Mouse (Mus musculus) erythroblast, adult 5-6 weeks (primary cell): ENCODE results near the gene Olfr16. TPM values are rescaled to one million over a fixed set of nuclear protein-coding genes. Genes with fewer than 3 reads are reported as not detected.

Experiments
- ATAC-seq: replicated peaks from 2 replicates; pipeline ENCODE4 v1.8.0; 2016; ENCODE audit warnings: moderate number of reproducible peaks, mild to moderate bottlenecking, moderate TSS enrichment, inconsistent platforms; ENCODE audit not compliant: poor library complexity, low FRiP score, severe bottlenecking
- total RNA-seq, 2 experiments: library from RNA; stranded (forward) in 1 of 2; stranded (reverse) in 1 of 2; fragments of 150-400 nt in 1 of 2; fragments of 200-764, 138-1000 nt in 1 of 2; gene quantifications; 2 replicates each; pipeline versions ENCODE4 v1.2.3 to v1.2.4; 2015 to 2017; ENCODE audit warnings: low replicate concordance in 2 of 2

Olfr16 gene
- total RNA-seq (2015; ENCODE audit: low replicate concordance) (not detected in 2 replicates), total RNA-seq (2017; ENCODE audit: low replicate concordance) (not detected in 2 replicates)

- no peak for ATAC-seq
Observed at GRCm38 (mm10) chr1:172950160-172950559, at the start of gene Olfr16. TSS of gene Olfr16 (plus strand) at chr1:172950409.

GRCm38 (mm10) chr1:172903313-172903712, 46.9 kb upstream of the Olfr16 start:
- ATAC-seq: no peak

DNA sequence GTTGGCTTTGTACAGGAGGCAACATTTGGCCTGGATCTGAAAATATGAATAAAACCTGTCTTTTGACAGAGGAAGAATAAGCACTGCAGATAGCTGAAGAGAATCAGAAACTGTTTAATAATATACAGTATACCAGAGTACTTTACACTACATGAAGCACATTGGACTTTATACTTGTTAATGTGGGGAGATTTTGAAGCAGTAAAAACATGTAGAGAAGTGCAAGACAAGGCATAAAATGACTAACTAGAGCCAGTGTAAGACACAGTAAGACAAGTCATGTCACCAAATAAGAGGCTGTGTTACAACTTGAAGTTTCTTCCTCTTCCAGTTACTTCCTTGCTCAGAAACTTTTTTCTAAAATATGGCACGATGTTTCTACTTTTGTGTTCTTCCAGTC, 33.1 kb upstream of the Olfr16 start:
- ATAC-seq: no peak

GRCm38 (mm10) chr1:172918450-172918849, 31.8 kb upstream of the Olfr16 start:
- no peak for ATAC-seq

- no peak for ATAC-seq
Observed at GRCm38 (mm10) chr1:172932197-172932596, 18.0 kb upstream of the Olfr16 start.

- no peak for ATAC-seq
Observed at GRCm38 (mm10) chr1:172951171-172951720, 1.0 kb downstream of the Olfr16 start.

- ATAC-seq: no peak
Observed at GRCm38 (mm10) chr1:172955376-172955775, 5.2 kb downstream of the Olfr16 start.

- ATAC-seq: no peak
Observed at GRCm38 (mm10) chr1:172960452-172960851, 10.2 kb downstream of the Olfr16 start.

DNA sequence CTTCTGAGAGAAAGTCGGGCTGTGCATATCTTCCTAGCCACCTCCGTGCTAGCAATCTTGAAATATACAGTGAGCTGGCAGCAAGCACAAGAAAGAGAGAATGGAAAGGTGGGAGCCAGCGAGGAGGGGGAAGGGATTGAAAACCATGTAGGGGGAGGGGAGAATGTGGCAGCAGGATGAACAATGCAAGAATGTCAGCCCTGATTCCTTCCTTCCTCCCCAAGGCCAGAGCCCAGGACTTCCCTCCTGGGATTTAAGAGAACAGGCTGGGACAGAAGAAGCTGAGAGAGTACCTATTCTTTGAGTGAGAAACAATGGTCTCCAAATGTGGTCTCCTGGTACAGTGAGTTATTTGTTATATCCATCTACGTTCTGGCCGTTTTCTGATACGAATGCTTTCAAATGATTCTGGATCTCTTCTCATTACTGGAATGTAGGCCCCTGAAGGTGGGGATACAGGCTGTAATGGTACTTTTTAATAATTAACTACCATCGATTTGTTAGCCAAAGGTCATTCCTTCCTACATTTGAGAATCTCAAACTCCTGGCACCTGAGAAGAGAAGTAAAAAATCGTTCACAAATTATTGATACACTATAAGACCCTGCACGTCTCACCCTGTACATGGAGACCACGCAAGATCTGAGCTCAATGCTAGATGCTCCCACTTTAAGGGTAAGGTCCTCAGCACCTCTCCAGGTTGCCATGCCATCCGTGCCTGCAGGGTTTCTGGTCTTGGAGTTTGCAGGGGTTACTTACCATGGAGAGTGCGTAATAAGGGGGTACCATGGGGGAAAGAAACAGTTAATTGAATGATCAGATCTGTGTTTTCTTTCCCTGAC, 39.8 kb downstream of the Olfr16 start:
- no peak for ATAC-seq

DNA sequence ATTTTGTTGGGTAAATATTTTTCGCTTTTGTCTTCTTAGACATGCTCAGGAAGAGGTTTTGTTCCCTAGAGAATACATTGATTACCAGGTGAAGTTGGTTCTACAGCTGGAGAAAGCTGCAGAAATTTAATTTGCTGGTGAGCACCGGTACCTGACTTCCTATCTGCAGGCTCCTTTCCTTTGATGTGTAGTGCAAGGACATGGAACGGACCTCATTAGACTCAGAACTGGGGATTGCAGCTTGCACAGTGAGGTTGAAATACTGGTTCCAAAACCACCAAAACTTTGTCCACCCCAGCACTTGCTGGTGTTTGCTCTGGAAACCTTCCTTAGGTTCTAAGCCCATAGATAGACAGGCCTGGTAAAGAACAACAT, 40.4 kb downstream of the Olfr16 start:
- no peak for ATAC-seq

Other genes with a start within 250 kb of the Olfr16 start
- gene Apcs, start 55.4 kb upstream of the Olfr16 start, total RNA-seq (2015; ENCODE audit: low replicate concordance): not detected in 2 replicates
- not detected in 2 replicates for gene Apcs, start 55.4 kb upstream of the Olfr16 start, total RNA-seq (2017; ENCODE audit: low replicate concordance)
- gene Olfr1408, start 187.0 kb downstream of the Olfr16 start, total RNA-seq (2015; ENCODE audit: low replicate concordance): not detected in 2 replicates
- gene Olfr1408, start 187.0 kb downstream of the Olfr16 start, total RNA-seq (2017; ENCODE audit: low replicate concordance): not detected in 2 replicates
- not detected in 2 replicates for gene Olfr1406, start 240.2 kb downstream of the Olfr16 start, total RNA-seq (2015; ENCODE audit: low replicate concordance)
- gene Olfr1406, start 240.2 kb downstream of the Olfr16 start, total RNA-seq (2017; ENCODE audit: low replicate concordance): not detected in 2 replicates
- gene Olfr218, start 247.4 kb downstream of the Olfr16 start, total RNA-seq (2015; ENCODE audit: low replicate concordance): not detected in 2 replicates
- not detected in 2 replicates for gene Olfr218, start 247.4 kb downstream of the Olfr16 start, total RNA-seq (2017; ENCODE audit: low replicate concordance)